Mouse (Mus musculus) liver, embryonic 14.5 days (tissue): ENCODE measurements around the gene Leng8. TPM values are rescaled to one million over a fixed set of nuclear protein-coding genes. Genes with fewer than 3 reads are reported as not detected.
A peak's percentile ranks its signal among the peaks of the same experiment; 100 is the strongest.

Experiments used
- ATAC-seq: fragments of 200-750 bp; cut with Nextera tagmentation; 2 replicates; pipeline ENCODE4 v1.8.0; 2017; ENCODE audit warnings: moderate number of reproducible peaks, mild to moderate bottlenecking, moderate library complexity; ENCODE audit not compliant: insufficient read depth
- DNase-seq, 3 experiments: peaks; one replicate each; pipeline ENCODE4 v3.0.0-alpha.2; 2012 to 2013; ENCODE audit warnings: low read depth in 3 of 3, low spot score in 3 of 3
- H3K27ac ChIP-seq: fragments of 300-500 bp; sonication (generic); 2 replicates; pipeline ENCODE4 v1.5.1; 2014; ENCODE audit warnings: moderate library complexity, mild to moderate bottlenecking, control low read depth, inconsistent platforms
- H3K27me3 ChIP-seq: fragments of 300-500 bp; sonication (generic); 2 replicates; pipeline ENCODE4 v1.6.1; 2014; ENCODE audit warnings: mild to moderate bottlenecking, low read length, moderate library complexity; ENCODE audit not compliant: control insufficient read depth, insufficient read depth
- H3K36me3 ChIP-seq: fragments of 300-500 bp; sonication (generic); replicated peaks from 2 replicates; pipeline ENCODE4 v1.6.1; 2014; ENCODE audit warnings: low read depth; ENCODE audit not compliant: control insufficient read depth, insufficient read depth
- H3K4me1 ChIP-seq, 2 experiments: fragments of 200-500 bp in 1 of 2; fragments of 300-500 bp in 1 of 2; sonication (generic) in 1 of 2; replicated peaks; 2 replicates each; pipeline ENCODE4 v1.6.1; 2012 to 2014; ENCODE audit warnings: antibody characterized with exemption in 1 of 2, inconsistent platforms in 1 of 2, low read length in 1 of 2; ENCODE audit not compliant: control insufficient read depth in 2 of 2, insufficient read depth in 2 of 2
- H3K4me2 ChIP-seq: fragments of 300-500 bp; sonication (generic); 2 replicates; pipeline ENCODE4 v1.6.1; 2014; ENCODE audit warnings: low read depth, mild to moderate bottlenecking, control low read depth, moderate library complexity
- H3K4me3 ChIP-seq, 2 experiments: fragments of 200-500 bp in 1 of 2; fragments of 300-500 bp in 1 of 2; sonication (generic) in 1 of 2; 2 replicates each; pipeline ENCODE4 v1.5.1; 2012 to 2014; ENCODE audit warnings: low read depth in 2 of 2, low read length in 2 of 2, mild to moderate bottlenecking in 2 of 2, control low read depth in 1 of 2, inconsistent platforms in 1 of 2, moderate library complexity in 1 of 2; ENCODE audit not compliant: insufficient read depth in 1 of 2
- H3K9ac ChIP-seq: fragments of 300-500 bp; sonication (generic); replicated peaks from 2 replicates; pipeline ENCODE4 v1.6.1; 2014; ENCODE audit warnings: mild to moderate bottlenecking, control low read depth, moderate library complexity
- H3K9me3 ChIP-seq: fragments of 300-500 bp; sonication (generic); 2 replicates; pipeline ENCODE4 v1.6.1; 2016; ENCODE audit warnings: low read length, mixed read lengths; ENCODE audit not compliant: control insufficient read depth
- CTCF ChIP-seq: IDR thresholded peaks from 2 replicates; pipeline ENCODE4 v1.5.1; 2016; ENCODE audit warnings: antibody characterized with exemption, low read depth, control low read depth
- EP300 ChIP-seq: IDR thresholded peaks from 2 replicates; pipeline ENCODE4 v1.6.1; 2016; ENCODE audit warnings: antibody characterized with exemption, low read depth
- WGBS: fragments of 180-500 bp; shearing (Covaris S2); extraction: QIAGEN DNeasy Blood & Tissue Kit; methylation state at CpG from one replicate; pipeline ENCODE4 v1.1.7; 2014; ENCODE audit not compliant: insufficient replicate concordance; 5-methylcytosine and 5-hydroxymethylcytosine counted together
- polyA plus RNA-seq, 2 experiments: library from polyadenylated mRNA; depleted of rRNA in 1 of 2; stranded (reverse) in 1 of 2; unstranded in 1 of 2; fragments of >200 nt; fragmentation: Nextera tagmentation in 1 of 2; extraction: Ambion mirVana in 1 of 2; gene quantifications; 2 replicates each; pipeline versions ENCODE4 v1.2.1 to v1.2.3; 2012 to 2014

Leng8 gene
- polyA plus RNA-seq, 2 experiments, result 12.5 to 52.6 TPM

DNA sequence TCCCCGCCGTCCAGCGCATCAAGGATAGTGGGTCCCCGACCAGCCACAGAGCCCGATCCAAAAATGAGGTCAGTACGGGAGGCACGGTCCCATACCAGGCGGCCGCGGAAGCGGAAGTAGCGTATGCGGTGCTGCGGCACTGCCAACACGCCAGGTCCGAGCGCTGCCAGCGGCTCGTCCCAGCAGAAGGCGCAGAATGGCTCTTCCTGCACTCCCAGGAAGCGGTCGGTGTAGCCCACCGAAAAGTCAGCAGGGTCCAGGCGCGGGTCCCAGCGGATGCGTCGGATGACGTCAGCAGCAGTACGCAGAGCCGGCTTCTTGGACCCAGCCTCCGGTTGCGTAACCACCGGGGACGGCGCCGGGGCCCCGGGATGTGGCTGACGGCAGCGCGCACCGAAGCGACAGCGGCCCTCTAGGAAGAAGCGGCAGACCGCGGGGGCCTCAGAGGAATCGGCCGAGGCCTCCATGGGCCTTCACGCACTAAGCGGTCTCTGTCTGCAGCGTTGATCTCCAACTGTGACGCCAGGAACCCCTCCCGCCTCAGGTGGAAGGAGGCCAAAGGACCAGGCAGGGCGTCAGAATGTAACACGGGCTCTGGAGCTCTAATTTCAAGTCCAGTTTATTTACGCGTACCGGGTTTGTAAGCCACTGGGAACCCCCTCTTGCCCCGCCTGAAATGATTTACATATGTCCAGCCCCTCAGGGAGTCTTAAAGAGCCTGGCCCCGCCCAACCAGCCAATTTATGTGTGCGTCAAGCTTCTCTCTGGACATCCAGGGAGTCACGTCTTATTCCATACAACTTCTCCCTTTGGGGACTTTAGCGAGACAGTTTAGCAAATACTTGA lies 12.6 kb downstream of the Leng8 start:
- H3K4me3 ChIP-seq, result peak overlapping the region; percentile 75 to 82
- 1% methylated on average over 64 of the region's 64 CpGs for WGBS
- TF ChIP-seq EP300, result no peak
- TF ChIP-seq CTCF, result no peak
- peaks cover 3 to 10% of the 10 kb centered on the region in 2 experiments for H3K4me1 ChIP-seq
- ATAC-seq, result peak; percentile 77
- peak overlapping the region; percentile 67 for H3K27ac ChIP-seq
- H3K9me3 ChIP-seq, result no peaks in the 10 kb centered on the region
- peak overlapping the region; percentile 94 for H3K4me2 ChIP-seq
- peaks cover 36% of the 10 kb centered on the region for H3K36me3 ChIP-seq
- H3K9ac ChIP-seq, result peak overlapping the region; percentile 68
- H3K27me3 ChIP-seq, result 0 out of 2 replicates have a peak, but pooled peaks cover 3% of the 10 kb centered on the region
- peak; percentile 68 to 82 (median 68) for DNase-seq

DNA sequence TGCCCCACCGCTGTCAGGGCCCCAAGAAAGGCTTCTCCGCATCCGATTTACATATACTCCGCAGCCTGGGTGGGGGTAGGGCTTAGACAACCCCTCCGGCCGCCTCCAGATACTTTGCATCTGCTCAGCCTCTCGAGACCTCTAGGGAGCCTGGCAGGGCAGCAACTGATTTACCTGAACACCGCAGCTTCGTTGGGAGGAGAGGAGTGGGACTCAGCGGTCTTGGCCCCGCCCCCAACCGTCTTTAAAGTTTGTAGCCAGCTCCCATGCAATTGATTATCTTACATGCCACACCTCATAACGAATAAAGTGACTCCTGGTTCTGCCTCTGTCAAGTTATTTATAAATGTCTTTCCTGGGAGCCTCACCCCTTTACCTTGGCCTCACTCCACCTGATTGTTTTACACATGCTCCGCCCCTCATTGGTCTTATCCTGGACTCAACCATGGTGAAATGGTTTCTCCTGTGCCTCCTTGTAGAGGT lies 13.3 kb downstream of the Leng8 start, which contains the start of gene Leng9:
TSS of gene Leng9 (minus strand) at position 316 of the 483 bp plus-strand sequence.
- Histone ChIP-seq H3K4me1 (peaks cover 3 to 10% of the 10 kb centered on the region in 2 experiments), H3K9me3 (no peaks in the 10 kb centered on the region), H3K9ac (peak within 1 kb of the TSS; percentile 68), H3K36me3 (peaks cover 29% of the 10 kb centered on the region), H3K27me3 (0 out of 2 replicates have a peak, but pooled peaks cover 3% of the 10 kb centered on the region), H3K4me2 (peak within 1 kb of the TSS; percentile 94), H3K4me3 (peak within 1 kb of the TSS; percentile 75 to 82), H3K27ac (peak within 1 kb of the TSS; percentile 67)
- TF ChIP-seq EP300 (no peak), CTCF (no peak)
- ATAC-seq, result peak; percentile 18; the same call in 1 of the 2 replicates
- WGBS, result 2% methylated on average over 14 of the region's 14 CpGs
- peak in 2 of 3 experiments; percentile 22 to 48 for DNase-seq

DNA sequence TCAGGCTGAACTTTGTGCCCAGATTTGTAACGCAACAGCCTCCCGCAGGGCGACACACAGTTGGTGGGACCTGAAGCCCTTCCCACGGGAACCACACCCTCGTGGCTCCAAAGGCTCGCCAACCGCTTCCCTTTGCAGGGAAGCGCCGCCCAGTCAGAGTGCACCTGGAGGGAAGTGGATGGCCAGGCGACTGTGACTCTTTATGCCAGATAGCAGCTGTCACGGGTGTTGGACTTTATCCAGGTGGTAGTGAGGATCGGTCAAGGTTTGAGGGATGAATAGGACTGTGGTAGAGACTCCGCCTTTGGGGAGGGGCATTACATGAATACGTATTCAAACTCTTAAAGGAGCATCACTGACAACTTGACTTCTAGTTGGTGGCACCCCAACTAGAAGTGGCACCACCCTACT lies 14.0 kb downstream of the Leng8 start:
- peak overlapping the region; percentile 45 for H3K9ac ChIP-seq

DNA sequence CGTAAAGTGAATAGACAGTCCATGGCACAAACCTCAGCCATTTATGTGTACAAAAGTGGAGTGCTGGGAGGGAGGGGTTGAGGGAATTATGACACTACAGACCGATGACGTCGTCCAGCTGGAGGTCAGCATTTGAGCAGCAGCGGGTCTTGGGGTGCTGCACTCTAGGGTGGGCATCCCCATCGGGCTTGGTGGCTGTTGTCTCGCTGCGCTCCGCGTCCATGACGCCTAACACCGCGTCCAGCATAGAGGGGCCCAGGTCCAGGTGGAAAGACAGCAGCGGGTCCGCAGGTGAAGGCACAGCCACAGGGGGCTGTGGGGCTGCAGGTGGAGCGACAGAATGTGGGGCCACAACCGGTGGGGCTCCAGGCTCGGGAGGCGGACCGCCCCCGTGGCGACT lies 14.4 kb downstream of the Leng8 start:
- H3K27ac ChIP-seq, result no peak overlapping the region
- peaks cover 3 to 10% of the 10 kb centered on the region in 2 experiments for H3K4me1 ChIP-seq
- 0 out of 2 replicates have a peak, but pooled peaks cover 3% of the 10 kb centered on the region for H3K27me3 ChIP-seq
- H3K4me2 ChIP-seq, result peak overlapping the region; percentile 94
- ATAC-seq (no peak), DNase-seq (no peak)
- no peak overlapping the region; the same call in 1 of the 2 replicates for H3K9ac ChIP-seq
- TF ChIP-seq EP300, result no peak
- no peak for TF ChIP-seq CTCF
- H3K9me3 ChIP-seq, result no peaks in the 10 kb centered on the region
- peaks cover 18% of the 10 kb centered on the region for H3K36me3 ChIP-seq
- H3K4me3 ChIP-seq, result peak overlapping the region in 1 of 2 experiments; percentile 75; a peak in 2 of 4 replicates
- 23% methylated on average over 22 of the region's 22 CpGs for WGBS

More for the DNA sequence above, 14.0 kb downstream of the Leng8 start:
- H3K4me2 ChIP-seq, result peak overlapping the region; percentile 94
- DNase-seq (peak in 2 of 3 experiments; percentile 30 to 37), ATAC-seq (peak; percentile 27)
- peak overlapping the region; percentile 42 to 75 for H3K4me3 ChIP-seq
- H3K9me3 ChIP-seq, result no peaks in the 10 kb centered on the region
- H3K36me3 ChIP-seq, result peaks cover 22% of the 10 kb centered on the region
- TF ChIP-seq CTCF, result no peak
- TF ChIP-seq EP300, result no peak
- no peak overlapping the region for H3K27ac ChIP-seq
- H3K4me1 ChIP-seq, result peaks cover 3 to 10% of the 10 kb centered on the region in 2 experiments
- 9% methylated on average over 14 of the region's 14 CpGs for WGBS
- 0 out of 2 replicates have a peak, but pooled peaks cover 3% of the 10 kb centered on the region for H3K27me3 ChIP-seq

DNA sequence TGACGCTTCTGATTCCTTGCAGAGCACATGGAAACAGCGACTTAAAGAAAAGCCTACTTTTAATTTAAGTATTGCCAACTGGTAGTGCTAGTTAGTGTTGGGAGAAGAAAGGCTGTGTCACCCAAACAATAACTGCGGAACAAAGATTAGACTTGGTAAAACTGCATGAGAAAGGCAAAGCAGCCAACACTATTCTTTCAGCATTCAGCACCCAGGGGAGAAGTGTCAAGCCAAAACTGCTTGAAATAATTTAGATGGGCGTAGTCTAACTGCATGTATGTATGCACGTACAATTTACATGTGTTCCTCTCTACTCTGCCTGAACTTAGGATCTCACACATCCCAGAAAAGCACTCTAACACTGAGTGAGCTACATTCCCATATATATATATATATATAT lies 17.5 kb downstream of the Leng8 start:
- 55% methylated on average over 5 of the region's 5 CpGs for WGBS
- no peak overlapping the region for H3K4me2 ChIP-seq

More for the DNA sequence above, 17.5 kb downstream of the Leng8 start:
- no peak overlapping the region for H3K4me3 ChIP-seq
- DNase-seq (no peak), ATAC-seq (no peak)
- peaks cover 3 to 10% of the 10 kb centered on the region in 2 experiments for H3K4me1 ChIP-seq
- no peak overlapping the region for H3K27ac ChIP-seq
- H3K36me3 ChIP-seq, result no peaks in the 10 kb centered on the region
- no peak overlapping the region for H3K9ac ChIP-seq
- H3K9me3 ChIP-seq, result no peaks in the 10 kb centered on the region
- 0 out of 2 replicates have a peak, but pooled peaks cover 3% of the 10 kb centered on the region for H3K27me3 ChIP-seq
- TF ChIP-seq EP300, result no peak
- no peak for TF ChIP-seq CTCF
